Mouse (Mus musculus) liver, postnatal 0 days (tissue): ENCODE data around the gene Pnpla8. TPM values are rescaled to one million over a fixed set of nuclear protein-coding genes. Genes with fewer than 3 reads are reported as not detected.

Experiments
- ATAC-seq: fragments of 200-750 bp; cut with Nextera tagmentation; 2 replicates; pipeline ENCODE4 v1.8.0; 2017; ENCODE audit warnings: mild to moderate bottlenecking, moderate library complexity
- DNase-seq: peaks from one replicate; pipeline ENCODE4 v3.0.0-alpha.2; 2016
- H3K27ac ChIP-seq: fragments of 300-500 bp; sonication (generic); 2 replicates; pipeline ENCODE4 v1.5.1; 2014; ENCODE audit warnings: antibody characterized with exemption, moderate library complexity, mild to moderate bottlenecking, low read depth
- H3K27me3 ChIP-seq: fragments of 300-500 bp; sonication (generic); 2 replicates; pipeline ENCODE4 v1.6.1; 2014; ENCODE audit warnings: low read length, control low read depth, mixed read lengths; ENCODE audit not compliant: insufficient read depth
- H3K36me3 ChIP-seq: fragments of 300-500 bp; sonication (generic); replicated peaks from 2 replicates; pipeline ENCODE4 v1.6.1; 2014; ENCODE audit warnings: mild to moderate bottlenecking, control low read depth, low read length, moderate library complexity, mixed read lengths; ENCODE audit not compliant: insufficient read depth
- H3K4me1 ChIP-seq: fragments of 300-500 bp; sonication (generic); 2 replicates; pipeline ENCODE4 v1.6.1; 2014; ENCODE audit warnings: antibody characterized with exemption, mild to moderate bottlenecking, control low read depth; ENCODE audit not compliant: insufficient read depth
- H3K4me2 ChIP-seq: fragments of 300-500 bp; sonication (generic); 2 replicates; pipeline ENCODE4 v1.6.1; 2014; ENCODE audit warnings: low read depth, mild to moderate bottlenecking, low read length, moderate library complexity, mixed read lengths
- H3K4me3 ChIP-seq: fragments of 300-500 bp; sonication (generic); 2 replicates; pipeline ENCODE4 v1.5.1; 2014; ENCODE audit warnings: low read depth, low read length
- H3K9ac ChIP-seq: fragments of 300-500 bp; sonication (generic); replicated peaks from 2 replicates; pipeline ENCODE4 v1.6.1; 2014; ENCODE audit warnings: mild to moderate bottlenecking, moderate library complexity
- H3K9me3 ChIP-seq: fragments of 300-500 bp; sonication (generic); 2 replicates; pipeline ENCODE4 v1.6.1; 2016; ENCODE audit warnings: mild to moderate bottlenecking, control low read depth, low read length, mixed read lengths
- CTCF ChIP-seq: sonication (generic); IDR thresholded peaks from 2 replicates; pipeline ENCODE4 v1.5.1; 2016; ENCODE audit warnings: antibody characterized with exemption, low read depth
- EP300 ChIP-seq: IDR thresholded peaks from 2 replicates; pipeline ENCODE4 v1.6.1; 2016; ENCODE audit warnings: antibody characterized with exemption, low read depth, mild to moderate bottlenecking
- WGBS: fragments of 180-500 bp; shearing (Covaris S2); extraction: QIAGEN DNeasy Blood & Tissue Kit; methylation state at CpG from one replicate; pipeline ENCODE4 v1.1.7; 2014; ENCODE audit not compliant: insufficient replicate concordance; 5-methylcytosine and 5-hydroxymethylcytosine counted together
- polyA plus RNA-seq: library from polyadenylated mRNA; unstranded; fragments of >200 nt; fragmentation: Nextera tagmentation; extraction: Ambion mirVana; gene quantifications from 2 replicates; pipeline ENCODE4 v1.2.1, GENCODE M21; 2015

Gene Pnpla8
- polyA plus RNA-seq, 1 experiment from 2014 or later, result 49.6 TPM

- 3% methylated on average over 9 of the region's 9 CpGs for WGBS
- no peak for DNase-seq
These were observed 109.1 kb downstream of the Pnpla8 start for GRCm38 (mm10) chr12:44330216-44330719.

GRCm38 (mm10) chr12:44337136-44337640, 116.0 kb downstream of the Pnpla8 start:
- 80% methylated on average over 2 of the region's 2 CpGs for WGBS
- Histone ChIP-seq H3K9ac (no peak overlapping the region), H3K27me3 (no peaks in the 10 kb centered on the region), H3K4me3 (no peak overlapping the region), H3K4me1 (no peaks in the 10 kb centered on the region), H3K4me2 (no peak overlapping the region), H3K9me3 (no peaks in the 10 kb centered on the region), H3K27ac (no peak overlapping the region), H3K36me3 (no peaks in the 10 kb centered on the region)
- DNase-seq (no peak), ATAC-seq (no peak)
- TF ChIP-seq EP300 (no peak), CTCF (no peak)

More at GRCm38 (mm10) chr12:44330216-44330719, 109.1 kb downstream of the Pnpla8 start:
- Histone ChIP-seq H3K36me3 (no peaks in the 10 kb centered on the region), H3K4me3 (peak overlapping the region; percentile 49; the same call in 1 of the 2 replicates), H3K4me1 (peaks cover 9% of the 10 kb centered on the region; the same call in 1 of the 2 replicates), H3K27ac (no peak overlapping the region), H3K4me2 (peak overlapping the region; percentile 90), H3K9ac (no peak overlapping the region), H3K27me3 (peaks cover 32% of the 10 kb centered on the region), H3K9me3 (no peaks in the 10 kb centered on the region)
- TF ChIP-seq CTCF (no peak), EP300 (no peak)
- ATAC-seq, result no peak

- H3K27me3 ChIP-seq, result no peaks in the 10 kb centered on the region
- no peaks in the 10 kb centered on the region for H3K4me1 ChIP-seq
- no peak overlapping the region for H3K9ac ChIP-seq
- ATAC-seq (no peak), DNase-seq (no peak)
- 75% methylated on average over 8 of the region's 8 CpGs for WGBS
- H3K27ac ChIP-seq, result no peak overlapping the region
- no peak overlapping the region for H3K4me3 ChIP-seq
- H3K36me3 ChIP-seq, result no peaks in the 10 kb centered on the region
- no peaks in the 10 kb centered on the region for H3K9me3 ChIP-seq
- no peak overlapping the region for H3K4me2 ChIP-seq
- TF ChIP-seq CTCF (no peak), EP300 (no peak)
These were observed 117.0 kb downstream of the Pnpla8 start for GRCm38 (mm10) chr12:44338195-44338622.

GRCm38 (mm10) chr12:44344075-44344474, 122.9 kb downstream of the Pnpla8 start:
- no peaks in the 10 kb centered on the region for H3K9me3 ChIP-seq
- DNase-seq, result no peak
- no peaks in the 10 kb centered on the region for H3K27me3 ChIP-seq
- H3K9ac ChIP-seq, result no peak overlapping the region
- no peaks in the 10 kb centered on the region for H3K36me3 ChIP-seq
- H3K27ac ChIP-seq, result no peak overlapping the region
- no peaks in the 10 kb centered on the region for H3K4me1 ChIP-seq
- TF ChIP-seq EP300, result no peak
- TF ChIP-seq CTCF, result no peak
- H3K4me2 ChIP-seq, result no peak overlapping the region
- no peak for ATAC-seq
- H3K4me3 ChIP-seq, result no peak overlapping the region
- WGBS, result 60% methylated on average over 6 of the region's 6 CpGs

- Histone ChIP-seq H3K4me1 (no peaks in the 10 kb centered on the region), H3K9ac (no peak overlapping the region), H3K4me3 (no peak overlapping the region), H3K27ac (no peak overlapping the region), H3K9me3 (no peaks in the 10 kb centered on the region), H3K4me2 (no peak overlapping the region), H3K27me3 (no peaks in the 10 kb centered on the region), H3K36me3 (no peaks in the 10 kb centered on the region)
- no peak for DNase-seq
- TF ChIP-seq CTCF (no peak), EP300 (no peak)
- ATAC-seq, result no peak
- WGBS, result 58% methylated on average over 5 of the region's 5 CpGs
These were observed 124.1 kb downstream of the Pnpla8 start for GRCm38 (mm10) chr12:44345251-44345650.

GRCm38 (mm10) chr12:44346143-44346542, 125.0 kb downstream of the Pnpla8 start:
- Histone ChIP-seq H3K36me3 (no peaks in the 10 kb centered on the region), H3K27me3 (no peaks in the 10 kb centered on the region), H3K9ac (no peak overlapping the region), H3K4me3 (no peak overlapping the region), H3K9me3 (no peaks in the 10 kb centered on the region), H3K4me2 (no peak overlapping the region), H3K27ac (no peak overlapping the region), H3K4me1 (no peaks in the 10 kb centered on the region)
- ATAC-seq (no peak), DNase-seq (no peak)
- TF ChIP-seq CTCF (no peak), EP300 (no peak)
- WGBS, result 79% methylated on average over 3 of the region's 3 CpGs
